Mouse (Mus musculus): ENCODE measurements around the gene Hcar1. TPM values are rescaled to one million over a fixed set of nuclear protein-coding genes. Genes with fewer than 3 reads are reported as not detected.
A peak's percentile ranks its signal among the peaks of the same experiment; 100 is the strongest.

Gene Hcar1
- polyA plus RNA-seq, 2 experiments: 0.08 to 0.10 TPM

GRCm38 (mm10) chr5:123862374-123863350, 17.2 kb downstream of the Hcar1 start:
- WGBS (ENCODE audit: insufficient replicate concordance): 58% methylated on average over 15 of the region's 15 CpGs
- Histone ChIP-seq H3K27ac (no peak overlapping the region), H3K9ac (replicated peaks) (no peak overlapping the region), H3K4me3 (ENCODE audit: insufficient read depth in 1 of 2, low read depth in 2 of 2, low read length in 2 of 2) (no peak overlapping the region), H3K36me3 (replicated peaks; ENCODE audit: control insufficient read depth, insufficient read depth, low read depth) (no peaks in the 10 kb centered on the region), H3K27me3 (ENCODE audit: control insufficient read depth, insufficient read depth, low read length) (no peaks in the 10 kb centered on the region), H3K4me2 (ENCODE audit: low read depth) (peak overlapping the region; percentile 38), H3K4me1 (replicated peaks; ENCODE audit: control insufficient read depth in 2 of 2, insufficient read depth in 2 of 2, low read length in 1 of 2) (peaks cover 0 to 8% of the 10 kb centered on the region in 2 experiments; a peak in 2 of 4 replicates), H3K9me3 (ENCODE audit: control insufficient read depth, low read length) (no peaks in the 10 kb centered on the region)
- TF ChIP-seq CTCF (IDR thresholded peaks at IDR 0.05; ENCODE audit: low read depth) (no peak), EP300 (IDR thresholded peaks at IDR 0.05; ENCODE audit: low read depth) (no peak)
- DNase-seq (ENCODE audit: low read depth in 3 of 3, low spot score in 3 of 3) (no peak), ATAC-seq (ENCODE audit: insufficient read depth) (no peak)

DNA sequence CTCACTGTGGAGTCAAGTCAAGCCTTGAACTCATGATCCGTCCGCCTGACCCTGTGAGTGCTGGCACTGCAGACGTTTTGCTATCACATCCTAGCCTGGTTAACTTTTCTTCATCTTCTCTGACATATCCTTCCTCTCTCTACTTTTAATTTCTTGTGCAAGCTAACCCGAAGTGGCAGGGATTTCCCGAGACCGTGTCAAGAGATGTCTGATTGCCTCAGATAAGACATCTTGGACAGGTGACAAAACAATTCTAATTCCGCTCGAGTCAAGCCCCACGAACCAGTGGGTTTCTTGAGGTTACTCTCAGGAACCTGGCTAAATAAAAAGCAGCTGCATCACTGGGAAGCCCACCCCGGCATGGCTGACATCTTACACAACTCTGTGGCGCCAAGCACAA, 21.0 kb downstream of the Hcar1 start:
- no peak overlapping the region for H3K27ac ChIP-seq
- TF ChIP-seq EP300 (IDR thresholded peaks at IDR 0.05; ENCODE audit: low read depth): no peak
- no peak for TF ChIP-seq CTCF (IDR thresholded peaks at IDR 0.05; ENCODE audit: low read depth)
- no peaks in the 10 kb centered on the region for H3K27me3 ChIP-seq (ENCODE audit: control insufficient read depth, insufficient read depth, low read length)
- ATAC-seq (ENCODE audit: insufficient read depth) (no peak), DNase-seq (ENCODE audit: low read depth in 3 of 3, low spot score in 3 of 3) (no peak)
- no peak overlapping the region for H3K9ac ChIP-seq (replicated peaks)
- 36% methylated on average over 11 of the region's 11 CpGs for WGBS (ENCODE audit: insufficient replicate concordance)
- H3K4me1 ChIP-seq (replicated peaks; ENCODE audit: control insufficient read depth in 2 of 2, insufficient read depth in 2 of 2, low read length in 1 of 2): peaks cover 0 to 6% of the 10 kb centered on the region in 2 experiments; a peak in 1 of 4 replicates
- no peak overlapping the region for H3K4me3 ChIP-seq (ENCODE audit: insufficient read depth in 1 of 2, low read depth in 2 of 2, low read length in 2 of 2)
- H3K9me3 ChIP-seq (ENCODE audit: control insufficient read depth, low read length): no peaks in the 10 kb centered on the region
- H3K4me2 ChIP-seq (ENCODE audit: low read depth): no peak overlapping the region
- H3K36me3 ChIP-seq (replicated peaks; ENCODE audit: control insufficient read depth, insufficient read depth, low read depth): no peaks in the 10 kb centered on the region

- Histone ChIP-seq H3K4me3 (ENCODE audit: insufficient read depth in 1 of 2, low read depth in 2 of 2, low read length in 2 of 2) (no peak overlapping the region; a peak in 1 of 4 replicates), H3K27me3 (ENCODE audit: control insufficient read depth, insufficient read depth, low read length) (no peaks in the 10 kb centered on the region), H3K4me1 (replicated peaks; ENCODE audit: control insufficient read depth in 2 of 2, insufficient read depth in 2 of 2, low read length in 1 of 2) (peaks cover 0 to 6% of the 10 kb centered on the region in 2 experiments; a peak in 1 of 4 replicates), H3K36me3 (replicated peaks; ENCODE audit: control insufficient read depth, insufficient read depth, low read depth) (no peaks in the 10 kb centered on the region), H3K27ac (no peak overlapping the region), H3K9me3 (ENCODE audit: control insufficient read depth, low read length) (no peaks in the 10 kb centered on the region), H3K4me2 (ENCODE audit: low read depth) (peak overlapping the region; percentile 24), H3K9ac (replicated peaks) (no peak overlapping the region)
- DNase-seq (ENCODE audit: low read depth in 3 of 3, low spot score in 3 of 3) (peak in 1 of 3 experiments; percentile 16), ATAC-seq (ENCODE audit: insufficient read depth) (peak; percentile 63; the same call in 1 of the 2 replicates)
- TF ChIP-seq CTCF (IDR thresholded peaks at IDR 0.05; ENCODE audit: low read depth) (no peak), EP300 (IDR thresholded peaks at IDR 0.05; ENCODE audit: low read depth) (no peak)
- 61% methylated on average over 9 of the region's 9 CpGs for WGBS (ENCODE audit: insufficient replicate concordance)
Measured at GRCm38 (mm10) chr5:123854511-123854910, 25.3 kb downstream of the Hcar1 start.

DNA sequence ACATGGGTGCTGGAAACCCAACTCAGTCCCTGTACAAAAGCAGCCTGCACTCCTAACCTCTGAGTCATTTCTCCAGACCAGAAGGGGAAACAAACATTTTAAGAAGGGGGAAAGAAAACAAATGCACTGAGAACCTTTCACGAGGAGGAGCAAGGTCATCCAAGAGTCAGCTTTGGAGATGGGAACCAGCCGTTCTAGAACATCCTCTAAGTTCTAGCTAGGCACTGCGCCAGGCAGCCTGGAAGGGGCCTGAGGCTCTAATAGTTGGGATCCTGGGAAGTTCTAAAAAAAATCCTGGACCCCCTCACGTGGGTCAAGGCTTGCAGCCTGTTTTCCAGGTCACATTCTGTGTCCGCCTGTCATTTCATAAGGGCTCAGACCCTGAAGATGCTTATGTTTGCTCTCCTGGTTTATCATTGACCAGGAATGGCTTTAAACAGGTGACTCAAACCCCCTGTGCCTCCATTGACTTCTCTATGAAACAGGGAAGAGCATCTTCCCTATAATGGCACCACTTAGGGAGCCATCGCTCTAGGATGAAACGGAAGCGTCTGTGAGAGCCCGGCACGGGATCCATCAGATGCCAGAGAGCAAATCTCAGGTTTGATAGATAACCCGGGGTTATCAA, 25.8 kb downstream of the Hcar1 start:
- Histone ChIP-seq H3K9ac (replicated peaks) (no peak overlapping the region), H3K9me3 (ENCODE audit: control insufficient read depth, low read length) (no peaks in the 10 kb centered on the region), H3K36me3 (replicated peaks; ENCODE audit: control insufficient read depth, insufficient read depth, low read depth) (no peaks in the 10 kb centered on the region), H3K27ac (no peak overlapping the region), H3K27me3 (ENCODE audit: control insufficient read depth, insufficient read depth, low read length) (no peaks in the 10 kb centered on the region), H3K4me1 (replicated peaks; ENCODE audit: control insufficient read depth in 2 of 2, insufficient read depth in 2 of 2, low read length in 1 of 2) (peaks cover 0 to 6% of the 10 kb centered on the region in 2 experiments; a peak in 1 of 4 replicates), H3K4me2 (ENCODE audit: low read depth) (peak overlapping the region; percentile 24), H3K4me3 (ENCODE audit: insufficient read depth in 1 of 2, low read depth in 2 of 2, low read length in 2 of 2) (no peak overlapping the region; a peak in 1 of 4 replicates)
- WGBS (ENCODE audit: insufficient replicate concordance): 64% methylated on average over 11 of the region's 11 CpGs
- DNase-seq (ENCODE audit: low read depth in 3 of 3, low spot score in 3 of 3) (no peak), ATAC-seq (ENCODE audit: insufficient read depth) (peak; percentile 45; the same call in 1 of the 2 replicates)
- TF ChIP-seq EP300 (IDR thresholded peaks at IDR 0.05; ENCODE audit: low read depth): no peak
- no peak for TF ChIP-seq CTCF (IDR thresholded peaks at IDR 0.05; ENCODE audit: low read depth)

DNA sequence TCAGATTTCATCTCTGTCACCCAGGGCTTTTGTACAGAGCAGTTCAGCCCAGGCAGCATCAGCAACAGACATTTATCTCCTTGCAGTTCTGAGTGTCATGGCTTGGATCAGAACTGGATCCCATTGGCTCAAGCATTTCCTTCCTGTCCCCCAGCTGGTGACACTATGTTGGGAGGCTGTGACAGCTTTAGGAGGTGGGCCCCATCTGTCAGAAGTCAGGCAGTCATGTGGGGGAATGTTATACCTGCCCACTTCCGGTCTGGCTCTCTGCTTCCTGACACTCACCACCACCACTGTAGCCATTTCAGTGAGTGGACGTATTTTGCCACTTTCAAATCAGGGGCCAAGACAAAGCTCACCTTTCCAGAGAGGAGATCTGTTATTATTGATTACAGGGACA, 28.4 kb downstream of the Hcar1 start:
- H3K27ac ChIP-seq: no peak overlapping the region
- WGBS (ENCODE audit: insufficient replicate concordance): 5% methylated on average over 2 of the region's 2 CpGs
- H3K9ac ChIP-seq (replicated peaks): no peak overlapping the region
- ATAC-seq (ENCODE audit: insufficient read depth): no peak
- no peaks in the 10 kb centered on the region for H3K27me3 ChIP-seq (ENCODE audit: control insufficient read depth, insufficient read depth, low read length)
- no peak overlapping the region for H3K4me2 ChIP-seq (ENCODE audit: low read depth)
- no peak for DNase-seq (ENCODE audit: low read depth in 3 of 3, low spot score in 3 of 3)
- no peaks in the 10 kb centered on the region for H3K36me3 ChIP-seq (replicated peaks; ENCODE audit: control insufficient read depth, insufficient read depth, low read depth)
- TF ChIP-seq CTCF (IDR thresholded peaks at IDR 0.05; ENCODE audit: low read depth): no peak
- TF ChIP-seq EP300 (IDR thresholded peaks at IDR 0.05; ENCODE audit: low read depth): no peak
- no peaks in the 10 kb centered on the region for H3K9me3 ChIP-seq (ENCODE audit: control insufficient read depth, low read length)
- H3K4me3 ChIP-seq (ENCODE audit: insufficient read depth in 1 of 2, low read depth in 2 of 2, low read length in 2 of 2): no peak overlapping the region
- H3K4me1 ChIP-seq (replicated peaks; ENCODE audit: control insufficient read depth in 2 of 2, insufficient read depth in 2 of 2, low read length in 1 of 2): peaks cover 0 to 4% of the 10 kb centered on the region in 2 experiments; a peak in 1 of 4 replicates

Data from liver, embryonic 14.5 days (tissue).